Mouse (Mus musculus) G1E (cell line): ENCODE measurements around the gene Tomm7.

Experiments used
- CTCF ChIP-seq: IDR thresholded peaks from 2 replicates; pipeline ENCODE4 v1.5.1; 2012; ENCODE audit warnings: low read depth, low read length, inconsistent platforms, mixed read lengths
- GATA1 ChIP-seq: IDR thresholded peaks from 2 replicates; pipeline ENCODE4 v1.6.1; 2012; ENCODE audit warnings: borderline replicate concordance, low read length, inconsistent platforms, mixed read lengths
- GATA2 ChIP-seq: IDR thresholded peaks from 2 replicates; pipeline ENCODE4 v1.6.1; 2012; ENCODE audit warnings: low read depth, low read length, inconsistent platforms, borderline replicate concordance
- POLR2AphosphoS5 ChIP-seq: IDR thresholded peaks from 2 replicates; pipeline ENCODE4 v1.6.1; 2012; ENCODE audit warnings: low read depth, low read length, inconsistent platforms; ENCODE audit not compliant: insufficient replicate concordance
- TAL1 ChIP-seq: conservative IDR thresholded peaks from 2 replicates; pipeline ENCODE4 v1.6.1; 2012; ENCODE audit warnings: low read depth, low read length, inconsistent platforms, mixed read lengths

GRCm38 (mm10) chr5:23857189-23857588 lies 13.2 kb upstream of the Tomm7 start:
- TF ChIP-seq POLR2AphosphoS5 (no peak), CTCF (no peak), GATA1 (no peak), GATA2 (no peak), TAL1 (no peak)
